Mouse (Mus musculus) megakaryocyte progenitor cell, adult 5-6 weeks (primary cell): ENCODE data around the gene Rpl7a. TPM values are rescaled to one million over a fixed set of nuclear protein-coding genes. Genes with fewer than 3 reads are reported as not detected.
A peak's percentile ranks its signal among the peaks of the same experiment; 100 is the strongest.

ENCODE experiments used
- ATAC-seq: replicated peaks from 2 replicates; pipeline ENCODE4 v1.8.0; 2016; ENCODE audit warnings: mild to moderate bottlenecking, moderate TSS enrichment, inconsistent platforms; ENCODE audit not compliant: poor library complexity
- total RNA-seq, 2 experiments: library from RNA; stranded (forward) in 1 of 2; stranded (reverse) in 1 of 2; fragments of 157-497, 149-512 nt in 1 of 2; fragments of 200-1000 nt in 1 of 2; gene quantifications; 2 replicates each; pipeline versions ENCODE4 v1.2.3 to v1.2.4; 2015 to 2017

Gene Rpl7a
- total RNA-seq, 2 experiments from 2014 or later = 2,311 to 2,445 TPM

- ATAC-seq = no peak
Observed at GRCm38 (mm10) chr2:26913416-26914147, 3.0 kb downstream of the Rpl7a start.

GRCm38 (mm10) chr2:26914148-26914941, 3.8 kb downstream of the Rpl7a start:
- no peak for ATAC-seq

- peak; percentile 87 for ATAC-seq
Observed at GRCm38 (mm10) chr2:26915927-26916728, 5.6 kb downstream of the Rpl7a start, which contains the start of the genes Surf2 and Surf1. TSS of gene Surf2 (plus strand) at chr2:26916367. TSS of gene Surf1 (minus strand) at chr2:26916530.

GRCm38 (mm10) chr2:26916738-26917137, 6.2 kb downstream of the Rpl7a start:
- ATAC-seq = peak; percentile 24

- ATAC-seq = no peak
Observed at GRCm38 (mm10) chr2:26919684-26920083, 9.1 kb downstream of the Rpl7a start.

- no peak for ATAC-seq
Observed at GRCm38 (mm10) chr2:26920190-26920855, 9.8 kb downstream of the Rpl7a start.

- no peak for ATAC-seq
Observed at GRCm38 (mm10) chr2:26921784-26922183, 11.2 kb downstream of the Rpl7a start.

- no peak for ATAC-seq
Observed at GRCm38 (mm10) chr2:26927745-26928476, 17.3 kb downstream of the Rpl7a start.

- peak; percentile 54 for ATAC-seq
Observed at GRCm38 (mm10) chr2:26930390-26930789, 19.8 kb downstream of the Rpl7a start.

- no peak for ATAC-seq
Observed at GRCm38 (mm10) chr2:26932473-26933303, 22.1 kb downstream of the Rpl7a start.

- peak; percentile 91 for ATAC-seq
Observed at GRCm38 (mm10) chr2:26933304-26934055, 22.9 kb downstream of the Rpl7a start, which contains the start of the genes Surf4 and Stkld1. TSS of gene Surf4 (minus strand) at chr2:26933928. TSS of gene Stkld1 (plus strand) at chr2:26934047.

- ATAC-seq = no peak
Observed at GRCm38 (mm10) chr2:26935286-26935685, 24.7 kb downstream of the Rpl7a start.

GRCm38 (mm10) chr2:26936425-26936824, 25.9 kb downstream of the Rpl7a start:
- no peak for ATAC-seq

GRCm38 (mm10) chr2:26941539-26941938, 31.0 kb downstream of the Rpl7a start:
- ATAC-seq = peak; percentile 95

- ATAC-seq = no peak
Observed at GRCm38 (mm10) chr2:26943253-26943652, 32.7 kb downstream of the Rpl7a start.

GRCm38 (mm10) chr2:26950411-26950810, 39.8 kb downstream of the Rpl7a start:
- ATAC-seq = no peak

- no peak for ATAC-seq
Observed at GRCm38 (mm10) chr2:26951346-26951905, 40.9 kb downstream of the Rpl7a start.

GRCm38 (mm10) chr2:26952193-26952592, 41.6 kb downstream of the Rpl7a start:
- no peak for ATAC-seq
